Mouse (Mus musculus) ES-Bruce4 (cell line): ENCODE results near the gene Epb41l5.

Experiments used
- CTCF ChIP-seq: IDR thresholded peaks from one replicate; pipeline ENCODE4 v1.8.1; 2011; ENCODE audit warnings: low read depth, low read length
- POLR2A ChIP-seq: IDR thresholded peaks from one replicate; pipeline ENCODE4 v1.8.1; 2011; ENCODE audit warnings: low read length; ENCODE audit not compliant: insufficient read depth

DNA sequence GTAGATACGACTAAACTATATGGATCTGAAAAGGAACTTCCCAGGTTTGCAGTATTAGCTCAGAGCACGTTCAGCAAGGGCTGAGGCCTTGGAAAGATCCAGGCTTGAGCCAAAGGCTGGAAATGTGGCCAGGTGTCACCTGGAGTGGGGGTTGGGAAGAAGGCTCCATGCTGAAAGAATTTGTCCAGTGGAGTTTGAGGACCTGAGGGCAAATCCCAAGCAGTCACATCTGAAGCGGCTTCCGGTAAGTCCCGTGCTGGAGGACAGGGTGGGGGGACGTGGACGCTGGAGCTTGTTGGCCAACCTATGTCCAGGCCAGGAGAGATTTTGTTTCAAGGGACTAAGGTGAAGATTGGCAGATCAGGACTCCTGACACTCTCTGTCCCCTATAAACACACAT lies 125.0 kb downstream of the Epb41l5 start:
- TF ChIP-seq POLR2A (no peak), CTCF (no peak)
